Mouse (Mus musculus): ENCODE data around the gene Vps8. TPM values are rescaled to one million over a fixed set of nuclear protein-coding genes. Genes with fewer than 3 reads are reported as not detected.

Vps8 gene
- total RNA-seq, 2 experiments from 2014 or later = 23.0 to 23.2 TPM

GRCm38 (mm10) chr16:21457639-21458369 is 34.9 kb downstream of the Vps8 start:
- DNase-seq = no peak
- intact Hi-C loops (cut with DNase I) = no loop called here

- intact Hi-C loops (cut with DNase I) = no loop called here
- no peak for DNase-seq
These were observed 43.0 kb downstream of the Vps8 start for GRCm38 (mm10) chr16:21465868-21466267.

GRCm38 (mm10) chr16:21470416-21470815 is 47.5 kb downstream of the Vps8 start:
- intact Hi-C loops (cut with DNase I) = no loop called here
- DNase-seq = no peak

GRCm38 (mm10) chr16:21477074-21477473 is 54.2 kb downstream of the Vps8 start:
- no peak for DNase-seq
- intact Hi-C loops (cut with DNase I) = no loop called here

- no peak for DNase-seq
- intact Hi-C loops (cut with DNase I) = no loop called here
These were observed 55.5 kb downstream of the Vps8 start for GRCm38 (mm10) chr16:21478376-21478775.

- intact Hi-C loops (cut with DNase I) = no loop called here
- DNase-seq = peak; percentile 36 to 37
These were observed 60.9 kb downstream of the Vps8 start for GRCm38 (mm10) chr16:21483803-21484202.

GRCm38 (mm10) chr16:21485716-21486115 is 62.8 kb downstream of the Vps8 start:
- no peak for DNase-seq
- intact Hi-C loops (cut with DNase I) = loop anchor here (5.0 kb wide), 2 partner anchors 132 to 282 kb away; no protein-coding TSS in a partner anchor

GRCm38 (mm10) chr16:21488413-21488812 is 65.5 kb downstream of the Vps8 start:
- intact Hi-C loops (cut with DNase I) = loop anchor here (1.0 to 5.0 kb wide), 4 partner anchors 129 to 326 kb away; no protein-coding TSS in a partner anchor
- peak; percentile 68 to 78 for DNase-seq

- no peak for DNase-seq
- intact Hi-C loops (cut with DNase I) = no loop called here
These were observed 69.4 kb downstream of the Vps8 start for GRCm38 (mm10) chr16:21492346-21492745.

GRCm38 (mm10) chr16:21492894-21493293 is 70.0 kb downstream of the Vps8 start:
- intact Hi-C loops (cut with DNase I) = no loop called here
- no peak for DNase-seq

- no peak for DNase-seq
- intact Hi-C loops (cut with DNase I) = loop anchor here (5.0 kb wide), 1 partner anchor 148 kb away; no protein-coding TSS in a partner anchor
These were observed 71.8 kb downstream of the Vps8 start for GRCm38 (mm10) chr16:21494681-21495080.

GRCm38 (mm10) chr16:21496799-21497198 is 73.9 kb downstream of the Vps8 start:
- intact Hi-C loops (cut with DNase I) = loop anchor here (5.0 kb wide), 1 partner anchor 146 kb away; no protein-coding TSS in a partner anchor
- peak; percentile 10 to 20 for DNase-seq

GRCm38 (mm10) chr16:21497627-21498026 is 74.7 kb downstream of the Vps8 start:
- intact Hi-C loops (cut with DNase I) = loop anchor here (5.0 kb wide), 1 partner anchor 145 kb away; no protein-coding TSS in a partner anchor

GRCm38 (mm10) chr16:21498984-21499383 is 76.1 kb downstream of the Vps8 start:
- intact Hi-C loops (cut with DNase I) = loop anchor here (5.0 kb wide), 1 partner anchor 143 kb away; no protein-coding TSS in a partner anchor
- peak in 1 of 2 experiments; percentile 51 for DNase-seq

More at GRCm38 (mm10) chr16:21497627-21498026, 74.7 kb downstream of the Vps8 start:
- peak; percentile 38 to 49 for DNase-seq

GRCm38 (mm10) chr16:21499656-21500055 is 76.7 kb downstream of the Vps8 start:
- intact Hi-C loops (cut with DNase I) = loop anchor here (5.0 kb wide), 1 partner anchor 143 kb away; no protein-coding TSS in a partner anchor
- DNase-seq = no peak

- no peak for DNase-seq
- intact Hi-C loops (cut with DNase I) = no loop called here
These were observed 95.9 kb downstream of the Vps8 start for GRCm38 (mm10) chr16:21518833-21519232.

- no peak for DNase-seq
- intact Hi-C loops (cut with DNase I) = no loop called here
These were observed 96.9 kb downstream of the Vps8 start for GRCm38 (mm10) chr16:21519785-21520184.

- intact Hi-C loops (cut with DNase I) = no loop called here
- no peak for DNase-seq
These were observed 100.8 kb downstream of the Vps8 start for GRCm38 (mm10) chr16:21523738-21524137.

GRCm38 (mm10) chr16:21525376-21525775 is 102.5 kb downstream of the Vps8 start:
- DNase-seq = no peak
- intact Hi-C loops (cut with DNase I) = no loop called here

GRCm38 (mm10) chr16:21527271-21528007 is 104.5 kb downstream of the Vps8 start:
- intact Hi-C loops (cut with DNase I) = no loop called here

GRCm38 (mm10) chr16:21533503-21533902 is 110.6 kb downstream of the Vps8 start:
- no peak for DNase-seq
- intact Hi-C loops (cut with DNase I) = no loop called here

More at GRCm38 (mm10) chr16:21527271-21528007, 104.5 kb downstream of the Vps8 start:
- peak; percentile 20 to 43 for DNase-seq

Measured in heart, postnatal 10 days (tissue).